In the genomic region with DNA sequence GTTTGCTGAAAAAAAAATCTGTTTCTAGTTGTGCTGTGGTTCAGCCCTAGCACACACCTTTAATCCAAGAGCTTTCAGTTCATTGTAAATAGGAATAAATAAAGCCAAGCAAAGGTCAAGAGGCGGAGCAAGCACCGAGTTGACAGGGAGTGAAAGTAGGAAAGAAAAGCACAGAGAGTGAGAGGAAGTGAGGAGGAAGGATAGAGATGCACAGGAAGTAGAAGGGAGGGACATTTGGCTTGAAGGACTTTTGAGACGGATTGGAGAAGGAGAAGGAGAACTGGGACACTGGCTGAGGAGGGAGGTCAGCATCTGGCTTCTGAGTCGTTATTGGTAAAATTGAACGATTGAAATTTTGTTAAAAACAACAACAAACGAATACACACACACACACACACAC, we compare ENCODE assay signal across 20 mouse cellular contexts.
A peak's percentile ranks its signal among the peaks of the same experiment; 100 is the strongest.
DNase-seq lines count a peak whose midpoint lies in the region; TF ChIP-seq lines count a peak whose summit lies in the region.
"Had no signal": no experiment of that assay in that cellular context is flagged by ENCODE, and none has a peak within 500 bp of the region (broad histone marks: within the 10 kb centered on the region; RNA-seq: fewer than 3 reads in every experiment).

No protein-coding gene starts in this region.

- peak; percentile 24 for DNase-seq in heart, adult 11 months
- no peak for DNase-seq in heart, adult 18-20 months
- DNase-seq in 3134 (ENCODE audit: extremely low read depth, insufficient read length, low spot score) (peak; percentile 8), CH12.LX (ENCODE audit: extremely low read depth) (peak; percentile 12)
- no peak for DNase-seq in cerebellum, postnatal 4 days (ENCODE audit: low spot score in 2 of 2)
- DNase-seq in limb, embryonic 10.5 days (ENCODE audit: low spot score) = no peak
- DNase-seq: adrenal gland, adult 8-10 months; adrenal gland, postnatal 14 days; adrenal gland, postnatal 36 days; B cell, adult 2 months; cerebellum, adult 11-12 months; cerebellum, adult 2 months; cerebellum, adult 9-10 months; cerebellum, postnatal 10 days; cerebellum, postnatal 25 days; embryo, embryonic 11 days; forebrain, postnatal 0 days had no signal

- H3K9ac ChIP-seq in CH12.LX (ENCODE audit: insufficient read depth, low read depth) = no peak overlapping the region
- H3K9ac ChIP-seq: embryonic facial prominence, embryonic 12.5 days; forebrain, embryonic 13.5 days; forebrain, embryonic 15.5 days; forebrain, postnatal 0 days had no signal

- H3K9me3 ChIP-seq in CH12.LX (replicated peaks; ENCODE audit: low read length) = no peaks in the 10 kb centered on the region
- H3K9me3 ChIP-seq in limb, embryonic 10.5 days (replicated peaks) = no peaks in the 10 kb centered on the region
- H3K9me3 ChIP-seq: embryonic facial prominence, embryonic 12.5 days; forebrain, embryonic 13.5 days; forebrain, embryonic 15.5 days had no signal

- H3K4me3 ChIP-seq in CH12.LX (replicated peaks in 1 of 3; ENCODE audit: low read depth in 2 of 3, low read length in 2 of 3, poor library complexity in 1 of 3) = no peak overlapping the region
- H3K4me3 ChIP-seq in limb, embryonic 10.5 days = no peak overlapping the region
- H3K4me3 ChIP-seq: embryonic facial prominence, embryonic 12.5 days; forebrain, embryonic 13.5 days; forebrain, embryonic 15.5 days had no signal

- no peak overlapping the region for H3K27ac ChIP-seq in CH12.LX (ENCODE audit: insufficient read depth, low read depth)
- H3K27ac ChIP-seq in limb, embryonic 10.5 days = no peak overlapping the region
- H3K27ac ChIP-seq: embryonic facial prominence, embryonic 12.5 days; forebrain, embryonic 13.5 days; forebrain, embryonic 15.5 days had no signal

- dilution Hi-C loops in CH12.LX (cut with MboI; ENCODE audit: extremely low pct_ligation_motif_present, extremely low pct_unique_long_range_greater_than_20kb, low sequenced_read_pairs) = no loop called here

- TF ChIP-seq POLR2A in CH12.LX (IDR thresholded peaks at IDR 0.05; ENCODE audit: low read depth, low read length) = no peak

- TF ChIP-seq EP300 in CH12.LX (IDR thresholded peaks at IDR 0.05; ENCODE audit: low read length) = no peak

- no peak overlapping the region for H3K4me2 ChIP-seq in CH12.LX (ENCODE audit: insufficient read depth, low read depth, poor library complexity, severe bottlenecking)
- H3K4me2 ChIP-seq: embryonic facial prominence, embryonic 12.5 days; forebrain, embryonic 13.5 days; forebrain, embryonic 15.5 days had no signal

- H3K4me1 ChIP-seq in CH12.LX (ENCODE audit: control insufficient read depth in 1 of 2, insufficient read depth in 2 of 2) = peaks cover 0 to under 1% of the 10 kb centered on the region in 2 experiments; a peak in 1 of 4 replicates
- 0 out of 2 replicates have a peak, but pooled peaks cover 5% of the 10 kb centered on the region for H3K4me1 ChIP-seq in limb, embryonic 10.5 days
- H3K4me1 ChIP-seq: embryonic facial prominence, embryonic 12.5 days had no signal

- no peaks in the 10 kb centered on the region for H3K79me2 ChIP-seq in CH12.LX (replicated peaks; ENCODE audit: control insufficient read depth, extremely low read depth, insufficient read depth, poor library complexity, severe bottlenecking)

- in situ Hi-C loops in CH12.LX (cut with MboI; ENCODE audit: low pct_ligation_motif_present, low pct_unique_long_range_greater_than_20kb, low sequenced_read_pairs) = loop anchor here (25.0 kb wide), 1 partner anchor 348 kb away; no protein-coding TSS in a partner anchor

- no peaks in the 10 kb centered on the region for H3K36me3 ChIP-seq in CH12.LX (replicated peaks in 1 of 2; ENCODE audit: control insufficient read depth in 1 of 2, insufficient read depth in 1 of 2, low read length in 1 of 2)
- no peaks in the 10 kb centered on the region for H3K36me3 ChIP-seq in limb, embryonic 10.5 days
- H3K36me3 ChIP-seq: embryonic facial prominence, embryonic 12.5 days; forebrain, embryonic 15.5 days had no signal

- TF ChIP-seq CTCF in CH12.LX (conservative IDR thresholded peaks at IDR 0.05 in 1 of 2, IDR thresholded peaks at IDR 0.05 in 1 of 2; ENCODE audit: low read depth in 2 of 2, low read length in 2 of 2) = no peak

- no peak for TF ChIP-seq RAD21 in CH12.LX (IDR thresholded peaks at IDR 0.05; ENCODE audit: low read depth, low read length)

- 79% methylated on average over 6 of the region's 6 CpGs for WGBS in limb, embryonic 10.5 days

- H3K27me3 ChIP-seq in CH12.LX (replicated peaks) = no peaks in the 10 kb centered on the region
- no peaks in the 10 kb centered on the region for H3K27me3 ChIP-seq in limb, embryonic 10.5 days (ENCODE audit: low read depth, poor library complexity, severe bottlenecking)
- H3K27me3 ChIP-seq: embryonic facial prominence, embryonic 12.5 days; forebrain, embryonic 13.5 days; forebrain, embryonic 15.5 days had no signal

TF ChIP-seq in CH12.LX, 34 proteins besides CTCF, POLR2A, EP300 and RAD21:
- no peak; the same call in 1 of the 2 replicates for TF ChIP-seq TBP (conservative IDR thresholded peaks at IDR 0.05; ENCODE audit: low read depth, low read length)
- TF ChIP-seq NELFE (IDR thresholded peaks at IDR 0.05; ENCODE audit: low read depth, low read length) = peak; percentile 34; the same call in 1 of the 2 replicates
- TF ChIP-seq IRF4 (IDR thresholded peaks at IDR 0.05; ENCODE audit: low read depth, low read length) = 0 out of 2 replicates have a peak, but pooled peaks have one; percentile 13
- peak; percentile 76 for TF ChIP-seq HCFC1 (IDR thresholded peaks at IDR 0.05; ENCODE audit: low read depth, low read length)
- TF ChIP-seq TCF12 (IDR thresholded peaks at IDR 0.05; ENCODE audit: low read depth, low read length) = no peak

Comparison
In these comparisons a context has a peak if more than half of its experiments do, and no peak if none do; other contexts are left out.
1. DNase-seq: peak in heart, adult 11 months (single experiment), 3134 (single experiment) and CH12.LX (single experiment); none in heart, adult 18-20 months (0 of 2), cerebellum, postnatal 4 days (0 of 2) and limb, embryonic 10.5 days (single experiment).